ENCODE assay signal across 15 mouse cellular contexts in the genomic region with DNA sequence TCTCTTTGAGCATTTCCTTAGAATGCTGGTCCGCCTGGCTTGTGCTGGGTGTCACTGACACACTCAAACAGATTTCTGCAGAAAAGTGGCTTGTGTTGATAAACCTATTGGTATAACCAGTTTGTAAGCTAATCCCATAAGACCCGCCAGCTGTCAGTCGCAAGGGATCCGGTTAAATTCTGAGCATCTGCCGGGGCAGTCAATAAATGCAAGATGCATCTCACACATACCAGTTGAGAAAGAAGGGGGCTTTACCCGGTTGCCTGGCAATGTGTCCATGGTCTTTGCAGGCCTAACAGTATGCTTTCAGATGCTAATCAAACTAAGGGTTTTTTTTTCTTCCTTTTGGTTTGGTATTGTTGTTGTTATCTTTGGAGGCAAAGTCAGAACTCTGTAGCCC. TPM values are rescaled to one million over a fixed set of nuclear protein-coding genes. Genes with fewer than 3 reads are reported as not detected.
DNase-seq lines count a peak whose midpoint lies in the region; ATAC-seq and TF ChIP-seq lines count a peak whose summit lies in the region.
"Had no signal": no experiment of that assay in that cellular context is flagged by ENCODE, and none has a peak within 500 bp of the region (broad histone marks: within the 10 kb centered on the region; RNA-seq: fewer than 3 reads in every experiment).

No protein-coding gene starts in this region.

- H3K9me3 ChIP-seq in forebrain, embryonic 10.5 days, result no peaks in the 10 kb centered on the region
- H3K9me3 ChIP-seq in forebrain, embryonic 16.5 days (ENCODE audit: control insufficient read depth, low read length), result 0 out of 2 replicates have a peak, but pooled peaks cover 2% of the 10 kb centered on the region
- H3K9me3 ChIP-seq in forebrain, embryonic 13.5 days (replicated peaks), result no peaks in the 10 kb centered on the region
- H3K9me3 ChIP-seq in hindbrain, postnatal 0 days (ENCODE audit: low read length), result no peaks in the 10 kb centered on the region
- H3K9me3 ChIP-seq in neural tube, embryonic 12.5 days, result no peaks in the 10 kb centered on the region
- H3K9me3 ChIP-seq: embryonic facial prominence, embryonic 13.5 days; G1E had no signal

- no peak for ATAC-seq in forebrain, embryonic 16.5 days
- peak; percentile 36; the same call in 1 of the 2 replicates for ATAC-seq in forebrain, embryonic 13.5 days
- ATAC-seq in hindbrain, postnatal 0 days, result peak; percentile 10; the same call in 1 of the 2 replicates
- ATAC-seq in neural tube, embryonic 12.5 days (ENCODE audit: low FRiP score, low read depth), result peak; percentile 51; the same call in 1 of the 2 replicates

- DNase-seq in forebrain, embryonic 10.5 days (ENCODE audit: extremely low spot score, low spot score), result no peak
- DNase-seq in hindbrain, postnatal 0 days (ENCODE audit: low spot score), result no peak
- no peak for DNase-seq in testis, postnatal 10 days (ENCODE audit: low spot score)
- DNase-seq in adrenal gland, adult 2 months, result no peak
- no peak for DNase-seq in spleen, postnatal 36 days (ENCODE audit: low spot score in 2 of 2)
- DNase-seq: cerebellum, adult 2 months; heart, postnatal 14 days; kidney, adult 8-10 months had no signal

- H3K27me3 ChIP-seq in forebrain, embryonic 10.5 days (ENCODE audit: poor library complexity, severe bottlenecking), result no peaks in the 10 kb centered on the region
- H3K27me3 ChIP-seq in forebrain, embryonic 16.5 days (replicated peaks; ENCODE audit: control insufficient read depth, insufficient read depth, low read length), result no peaks in the 10 kb centered on the region
- H3K27me3 ChIP-seq in forebrain, embryonic 13.5 days, result no peaks in the 10 kb centered on the region
- no peaks in the 10 kb centered on the region for H3K27me3 ChIP-seq in hindbrain, postnatal 0 days (ENCODE audit: insufficient read depth, low read length)
- H3K27me3 ChIP-seq in neural tube, embryonic 12.5 days (replicated peaks), result no peaks in the 10 kb centered on the region
- H3K27me3 ChIP-seq: embryonic facial prominence, embryonic 13.5 days had no signal

- no peak overlapping the region for H3K9ac ChIP-seq in forebrain, embryonic 16.5 days (replicated peaks; ENCODE audit: low read depth, low read length)
- H3K9ac ChIP-seq in forebrain, embryonic 13.5 days, result no peak overlapping the region
- no peak overlapping the region for H3K9ac ChIP-seq in hindbrain, postnatal 0 days (replicated peaks; ENCODE audit: low read length)
- no peak overlapping the region for H3K9ac ChIP-seq in neural tube, embryonic 12.5 days
- H3K9ac ChIP-seq: embryonic facial prominence, embryonic 13.5 days; liver, embryonic 14.5 days had no signal

- H3K4me2 ChIP-seq in forebrain, embryonic 16.5 days (ENCODE audit: low read length), result no peak overlapping the region
- no peak overlapping the region for H3K4me2 ChIP-seq in forebrain, embryonic 13.5 days
- H3K4me2 ChIP-seq in hindbrain, postnatal 0 days (ENCODE audit: low read depth, low read length), result no peak overlapping the region
- no peak overlapping the region for H3K4me2 ChIP-seq in neural tube, embryonic 12.5 days (replicated peaks)
- H3K4me2 ChIP-seq: embryonic facial prominence, embryonic 13.5 days had no signal

- TF ChIP-seq CTCF in hindbrain, postnatal 0 days (IDR thresholded peaks at IDR 0.05; ENCODE audit: low read depth), result no peak

- H3K36me3 ChIP-seq in forebrain, embryonic 10.5 days (replicated peaks), result peaks cover 38% of the 10 kb centered on the region
- no peaks in the 10 kb centered on the region for H3K36me3 ChIP-seq in forebrain, embryonic 16.5 days (ENCODE audit: control insufficient read depth, insufficient read depth)
- H3K36me3 ChIP-seq in forebrain, embryonic 13.5 days (ENCODE audit: poor library complexity, severe bottlenecking), result peaks cover 18% of the 10 kb centered on the region
- H3K36me3 ChIP-seq in hindbrain, postnatal 0 days (ENCODE audit: insufficient read depth, low read length), result peaks cover 4% of the 10 kb centered on the region; the same call in 1 of the 2 replicates
- peaks cover 10% of the 10 kb centered on the region; the same call in 1 of the 2 replicates for H3K36me3 ChIP-seq in neural tube, embryonic 12.5 days

- 84% methylated on average over 6 of the region's 6 CpGs for WGBS in forebrain, embryonic 10.5 days
- 46% methylated on average over 6 of the region's 6 CpGs for WGBS in forebrain, embryonic 16.5 days
- 47% methylated on average over 6 of the region's 6 CpGs for WGBS in forebrain, embryonic 13.5 days
- 22% methylated on average over 6 of the region's 6 CpGs for WGBS in hindbrain, postnatal 0 days
- 47% methylated on average over 6 of the region's 6 CpGs for WGBS in neural tube, embryonic 12.5 days

- H3K4me1 ChIP-seq in forebrain, embryonic 10.5 days, result peaks cover 16% of the 10 kb centered on the region
- H3K4me1 ChIP-seq in forebrain, embryonic 16.5 days (replicated peaks; ENCODE audit: control insufficient read depth, insufficient read depth, low read length), result peaks cover 13% of the 10 kb centered on the region
- peaks cover 15% of the 10 kb centered on the region for H3K4me1 ChIP-seq in forebrain, embryonic 13.5 days
- H3K4me1 ChIP-seq in hindbrain, postnatal 0 days (ENCODE audit: insufficient read depth, low read length), result no peaks in the 10 kb centered on the region
- H3K4me1 ChIP-seq in neural tube, embryonic 12.5 days, result peaks cover 20% of the 10 kb centered on the region

- peak overlapping the region; percentile 48; the same call in 1 of the 2 replicates for H3K27ac ChIP-seq in forebrain, embryonic 10.5 days
- no peak overlapping the region; the same call in 1 of the 2 replicates for H3K27ac ChIP-seq in forebrain, embryonic 16.5 days (ENCODE audit: low read length)
- 0 out of 2 replicates have a peak overlapping the region, but pooled peaks have one; percentile 25 for H3K27ac ChIP-seq in forebrain, embryonic 13.5 days
- no peak overlapping the region for H3K27ac ChIP-seq in hindbrain, postnatal 0 days
- H3K27ac ChIP-seq in neural tube, embryonic 12.5 days, result no peak overlapping the region
- H3K27ac ChIP-seq: embryonic facial prominence, embryonic 13.5 days; left cerebral cortex, adult 2 months had no signal

- H3K4me3 ChIP-seq in forebrain, embryonic 10.5 days, result no peak overlapping the region
- H3K4me3 ChIP-seq in forebrain, embryonic 16.5 days (replicated peaks; ENCODE audit: low read length), result no peak overlapping the region
- no peak overlapping the region for H3K4me3 ChIP-seq in forebrain, embryonic 13.5 days
- H3K4me3 ChIP-seq in hindbrain, postnatal 0 days (ENCODE audit: low read length), result no peak overlapping the region
- no peak overlapping the region for H3K4me3 ChIP-seq in neural tube, embryonic 12.5 days
- H3K4me3 ChIP-seq: embryonic facial prominence, embryonic 13.5 days; left cerebral cortex, adult 2 months had no signal

RNA-seq across cellular contexts. Expression of a gene that starts 42.4 kb away (rescaled TPM):
- 16.5 and 19.8 TPM in 2 replicates for polyA plus RNA-seq in forebrain, embryonic 10.5 days (2016; fragmentation: Nextera tagmentation; extraction: Ambion mirVana)
- polyA plus RNA-seq in forebrain, embryonic 16.5 days (2015; fragmentation: Nextera tagmentation; extraction: Ambion mirVana), result 16.1 and 18.1 TPM in 2 replicates
- polyA plus RNA-seq in forebrain, embryonic 13.5 days (2015; fragmentation: Nextera tagmentation; extraction: Ambion mirVana), result 15.9 and 17.1 TPM in 2 replicates
- 28.0 and 29.7 TPM in 2 replicates for total RNA-seq in hindbrain, postnatal 0 days (2014; rRNA removed)
- 22.6 and 22.9 TPM in 2 replicates for polyA plus RNA-seq in hindbrain, postnatal 0 days (2015; fragmentation: Nextera tagmentation; extraction: Ambion mirVana)
- polyA plus RNA-seq in neural tube, embryonic 12.5 days (2016; fragmentation: Nextera tagmentation; extraction: Ambion mirVana), result 16.2 and 16.8 TPM in 2 replicates
- 10 to 100 TPM; 42.0 to 94.0 TPM for total RNA-seq in adrenal gland, adult 2 months (2021)
- 19.7 and 22.0 TPM in 2 replicates for polyA plus RNA-seq in adrenal gland, adult 2 months (2012; rRNA removed)

Comparison
In these comparisons a context has a peak if more than half of its experiments do, and no peak if none do; other contexts are left out.
1. H3K27ac ChIP-seq: peak in forebrain, embryonic 10.5 days (single experiment) and forebrain, embryonic 13.5 days (single experiment); none in forebrain, embryonic 16.5 days (single experiment), hindbrain, postnatal 0 days (single experiment) and neural tube, embryonic 12.5 days (single experiment).